Mouse (Mus musculus) heart, embryonic 16.5 days (tissue): ENCODE measurements around the gene March1. TPM values are rescaled to one million over a fixed set of nuclear protein-coding genes. Genes with fewer than 3 reads are reported as not detected.

Experiments
- ATAC-seq: fragments of 200-750 bp; cut with Nextera tagmentation; replicated peaks from 2 replicates; pipeline ENCODE4 v1.8.0; 2017; ENCODE audit warnings: moderate number of reproducible peaks; ENCODE audit not compliant: insufficient read depth, low FRiP score; ENCODE audit errors: extremely low read depth
- H3K27ac ChIP-seq: fragments of 300-500 bp; sonication (generic); 2 replicates; pipeline ENCODE4 v1.5.1; 2014; ENCODE audit warnings: mild to moderate bottlenecking, low read length, control low read depth, moderate library complexity
- H3K27me3 ChIP-seq: fragments of 300-500 bp; sonication (generic); 2 replicates; pipeline ENCODE4 v1.6.1; 2014; ENCODE audit warnings: low read length, mixed read lengths; ENCODE audit not compliant: control insufficient read depth, insufficient read depth
- H3K36me3 ChIP-seq: fragments of 300-500 bp; sonication (generic); 2 replicates; pipeline ENCODE4 v1.6.1; 2014; ENCODE audit not compliant: control insufficient read depth, insufficient read depth
- H3K4me1 ChIP-seq: fragments of 300-500 bp; sonication (generic); 2 replicates; pipeline ENCODE4 v1.6.1; 2014; ENCODE audit warnings: low read length, mixed read lengths; ENCODE audit not compliant: control insufficient read depth, insufficient read depth
- H3K4me2 ChIP-seq: fragments of 300-500 bp; sonication (generic); 2 replicates; pipeline ENCODE4 v1.6.1; 2014; ENCODE audit warnings: low read depth, mild to moderate bottlenecking, control low read depth, low read length
- H3K4me3 ChIP-seq: fragments of 300-500 bp; sonication (generic); 2 replicates; pipeline ENCODE4 v1.5.1; 2014; ENCODE audit warnings: mild to moderate bottlenecking, control low read depth, low read length
- H3K9ac ChIP-seq: fragments of 300-500 bp; sonication (generic); 2 replicates; pipeline ENCODE4 v1.6.1; 2014; ENCODE audit warnings: low read length, control low read depth
- H3K9me3 ChIP-seq: fragments of 300-500 bp; sonication (generic); replicated peaks from 2 replicates; pipeline ENCODE4 v1.6.1; 2016; ENCODE audit warnings: low read length; ENCODE audit not compliant: control insufficient read depth
- WGBS: fragments of 180-500 bp; shearing (Covaris S2); extraction: QIAGEN DNeasy Blood & Tissue Kit; methylation state at CpG from one replicate; pipeline ENCODE4 v1.1.7; 2014; 5-methylcytosine and 5-hydroxymethylcytosine counted together
- polyA plus RNA-seq: library from polyadenylated mRNA; unstranded; fragments of >200 nt; fragmentation: Nextera tagmentation; extraction: Ambion mirVana; gene quantifications from 2 replicates; pipeline ENCODE4 v1.2.1, GENCODE M21; 2015

The March1 gene
- polyA plus RNA-seq, 1 experiment from 2014 or later, result 0.62 TPM

DNA sequence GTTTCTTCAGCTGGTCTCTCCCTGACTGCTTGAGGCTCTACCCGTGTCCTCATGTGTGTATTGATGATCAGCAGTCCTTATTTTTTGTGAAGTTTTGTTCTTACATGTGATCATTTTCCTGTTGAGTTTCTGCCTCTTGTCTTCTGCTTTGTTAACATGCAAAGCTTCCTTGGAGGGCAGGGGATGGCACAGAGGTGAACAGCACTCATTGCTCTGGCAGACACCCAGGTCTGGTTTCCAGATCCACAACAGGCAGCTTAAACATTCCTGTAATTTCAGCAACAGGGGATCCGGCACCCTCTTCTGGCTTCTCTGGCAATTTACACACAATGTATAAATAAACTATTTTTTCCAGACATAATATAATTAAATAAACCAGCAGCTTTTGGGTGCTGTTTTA lies 652.4 kb downstream of the March1 start:
- ATAC-seq, result no peak
- Histone ChIP-seq H3K4me3 (no peak overlapping the region), H3K4me1 (no peaks in the 10 kb centered on the region), H3K9ac (no peak overlapping the region), H3K27me3 (no peaks in the 10 kb centered on the region), H3K9me3 (no peaks in the 10 kb centered on the region), H3K4me2 (no peak overlapping the region), H3K36me3 (no peaks in the 10 kb centered on the region), H3K27ac (no peak overlapping the region)
- whole genome bisulfite sequencing, result 66% methylated on average over 2 of the region's 2 CpGs

DNA sequence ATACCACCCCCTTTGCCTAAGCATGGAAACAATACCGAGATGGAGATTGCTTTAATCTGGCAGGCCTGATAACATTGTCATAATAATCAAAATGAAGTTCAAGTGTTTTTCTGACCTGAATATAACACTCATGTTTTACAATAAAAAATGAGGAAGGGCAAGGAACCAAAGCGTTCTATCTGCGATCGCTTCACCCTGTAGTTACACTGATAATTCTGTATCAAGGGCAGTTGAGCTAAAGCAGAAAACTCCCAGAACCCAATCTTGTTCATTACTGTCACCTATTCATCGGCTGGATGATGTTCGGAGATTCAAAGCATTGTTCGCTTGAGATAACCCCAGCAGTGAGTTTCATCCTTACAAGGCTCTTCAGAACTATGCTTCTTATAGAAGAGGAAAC lies 700.1 kb downstream of the March1 start:
- no peaks in the 10 kb centered on the region for H3K36me3 ChIP-seq
- no peak for ATAC-seq

DNA sequence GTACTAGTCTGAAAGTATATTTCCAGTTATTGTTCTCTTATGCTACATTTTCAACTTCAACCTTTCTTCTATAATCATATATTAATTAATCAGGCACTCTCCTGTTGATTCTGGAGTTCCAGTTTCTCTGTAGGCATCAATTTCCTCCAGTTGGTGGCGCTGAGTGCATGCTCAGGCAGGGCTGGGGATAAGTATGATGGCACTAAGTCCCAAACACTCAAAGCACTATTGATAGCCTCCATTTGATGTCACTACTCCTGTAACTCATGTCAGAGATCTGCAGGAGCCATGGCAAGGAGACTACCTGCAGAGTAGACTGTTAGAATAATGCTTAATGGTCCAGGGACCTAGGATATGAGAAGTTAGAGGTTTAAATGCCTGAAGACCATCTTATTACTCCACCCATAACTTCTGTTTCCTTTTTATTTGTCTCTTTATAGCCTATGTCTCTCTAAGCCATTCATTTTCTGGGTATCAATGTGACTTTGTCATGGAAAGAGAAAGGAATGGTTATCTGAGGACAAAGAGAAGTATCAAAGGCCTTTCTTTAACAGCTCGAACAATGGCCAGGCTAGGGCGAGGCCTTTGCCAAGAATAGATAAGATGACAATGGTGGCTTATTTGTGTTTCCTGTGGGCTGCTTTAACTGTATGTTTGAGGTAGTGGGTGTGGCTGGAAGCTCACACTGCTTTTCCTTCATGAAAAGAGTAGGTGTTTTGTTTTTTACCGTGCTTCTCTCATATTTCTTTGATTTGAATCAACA lies 705.5 kb downstream of the March1 start:
- no peaks in the 10 kb centered on the region for H3K4me1 ChIP-seq
- no peaks in the 10 kb centered on the region for H3K27me3 ChIP-seq
- no peaks in the 10 kb centered on the region for H3K36me3 ChIP-seq
- H3K9ac ChIP-seq, result no peak overlapping the region
- H3K4me3 ChIP-seq, result no peak overlapping the region
- H3K27ac ChIP-seq, result no peak overlapping the region
- ATAC-seq, result no peak
- H3K9me3 ChIP-seq, result no peaks in the 10 kb centered on the region
- H3K4me2 ChIP-seq, result no peak overlapping the region
- WGBS, result 42% methylated on average over 4 of the region's 4 CpGs

More for the DNA sequence above, 700.1 kb downstream of the March1 start:
- Histone ChIP-seq H3K4me2 (no peak overlapping the region), H3K27me3 (no peaks in the 10 kb centered on the region), H3K27ac (no peak overlapping the region), H3K4me1 (no peaks in the 10 kb centered on the region), H3K4me3 (no peak overlapping the region), H3K9me3 (no peaks in the 10 kb centered on the region), H3K9ac (no peak overlapping the region)
- 82% methylated on average over 7 of the region's 7 CpGs for WGBS

DNA sequence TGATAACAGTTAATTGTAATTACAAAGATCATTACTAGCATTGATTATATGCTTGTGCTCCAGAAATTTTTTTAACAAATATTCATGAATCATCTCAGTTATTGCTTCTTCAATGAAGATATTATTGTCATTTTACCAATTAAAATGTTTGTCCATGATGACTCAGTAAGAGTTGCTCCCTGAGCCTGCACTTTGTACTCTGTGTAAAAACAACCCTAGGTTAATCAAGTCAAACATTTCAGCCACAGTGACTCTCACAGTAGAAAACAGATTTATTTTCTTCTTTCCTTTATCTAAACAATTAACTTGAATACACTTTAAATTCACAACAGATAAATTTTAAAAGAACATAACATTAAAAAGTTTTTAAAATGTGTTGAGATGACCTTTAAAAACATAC lies 708.7 kb downstream of the March1 start:
- Histone ChIP-seq H3K4me2 (no peak overlapping the region), H3K9ac (no peak overlapping the region), H3K4me3 (no peak overlapping the region), H3K27me3 (no peaks in the 10 kb centered on the region), H3K36me3 (no peaks in the 10 kb centered on the region), H3K27ac (no peak overlapping the region), H3K9me3 (no peaks in the 10 kb centered on the region), H3K4me1 (no peaks in the 10 kb centered on the region)
- no peak for ATAC-seq

DNA sequence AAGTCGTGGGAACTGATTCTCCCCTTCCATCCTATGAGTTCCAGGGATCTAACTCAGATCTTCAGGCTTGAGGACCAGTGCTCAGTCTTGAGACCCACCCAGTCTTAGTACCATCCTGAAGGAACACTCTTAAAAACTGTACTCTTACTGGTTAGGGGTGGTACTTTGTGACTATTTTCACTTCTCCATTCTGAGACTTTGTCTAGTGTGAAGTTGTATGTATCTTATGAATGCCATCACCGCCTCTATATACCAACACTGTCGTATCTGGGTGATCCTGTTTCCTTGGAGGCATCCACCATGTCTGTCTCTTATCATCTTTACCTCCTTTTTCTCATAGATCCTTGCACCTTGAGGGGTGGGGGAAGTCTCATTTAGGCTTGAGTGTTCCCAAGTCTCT lies 714.5 kb downstream of the March1 start:
- no peaks in the 10 kb centered on the region for H3K27me3 ChIP-seq
- no peak overlapping the region for H3K9ac ChIP-seq
- H3K4me1 ChIP-seq, result no peaks in the 10 kb centered on the region
- H3K9me3 ChIP-seq, result no peaks in the 10 kb centered on the region
- no peak overlapping the region for H3K4me2 ChIP-seq
- no peaks in the 10 kb centered on the region for H3K36me3 ChIP-seq
- no peak for ATAC-seq
- no peak overlapping the region for H3K27ac ChIP-seq
- WGBS, result 72% methylated on average over 3 of the region's 3 CpGs
- H3K4me3 ChIP-seq, result no peak overlapping the region

DNA sequence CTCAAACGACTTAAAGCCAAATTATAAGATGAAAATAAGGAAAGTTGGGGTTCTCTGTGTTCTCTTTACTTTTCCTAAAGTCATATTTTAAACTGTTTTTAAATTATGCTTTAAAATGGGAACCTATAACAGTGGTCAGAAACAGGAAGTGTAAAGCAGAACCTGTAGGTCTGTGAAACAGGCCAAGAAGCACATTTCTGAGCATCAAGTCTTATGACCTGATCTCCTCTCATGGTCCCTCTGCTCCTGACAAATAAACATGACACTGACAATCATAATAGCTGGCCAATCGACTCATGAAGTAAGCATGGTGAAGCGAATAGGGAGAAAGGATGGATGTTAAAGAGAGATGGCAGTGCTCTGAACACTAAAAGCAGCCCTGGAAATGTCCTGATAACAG lies 716.6 kb downstream of the March1 start:
- H3K9me3 ChIP-seq, result no peaks in the 10 kb centered on the region
- H3K4me1 ChIP-seq, result no peaks in the 10 kb centered on the region
- WGBS, result 64% methylated on average over 3 of the region's 3 CpGs
- H3K4me2 ChIP-seq, result no peak overlapping the region
- no peak overlapping the region for H3K27ac ChIP-seq
- no peak overlapping the region for H3K9ac ChIP-seq
- no peak for ATAC-seq
- H3K4me3 ChIP-seq, result no peak overlapping the region
- no peaks in the 10 kb centered on the region for H3K36me3 ChIP-seq
- no peaks in the 10 kb centered on the region for H3K27me3 ChIP-seq

DNA sequence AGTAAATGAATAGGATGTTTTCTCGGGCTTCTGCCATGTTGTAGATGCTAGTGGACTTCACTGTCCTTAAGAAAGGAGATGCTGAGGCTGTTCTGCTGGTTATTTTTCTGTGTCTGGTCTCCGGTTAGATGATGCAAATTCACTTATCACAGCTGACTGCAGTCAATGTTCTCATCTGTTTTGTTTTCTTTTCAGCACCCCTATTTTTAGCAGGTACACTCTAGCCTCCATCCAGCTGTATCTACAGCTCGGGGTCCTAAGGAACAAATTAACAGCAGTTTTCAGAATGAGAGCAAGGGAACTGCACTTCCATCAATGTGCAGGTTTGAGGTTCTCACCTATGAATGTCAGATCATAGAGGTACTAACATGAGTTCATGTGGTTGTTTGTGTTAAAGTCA lies 721.9 kb downstream of the March1 start:
- Histone ChIP-seq H3K4me2 (no peak overlapping the region), H3K4me3 (no peak overlapping the region), H3K9me3 (no peaks in the 10 kb centered on the region), H3K27me3 (no peaks in the 10 kb centered on the region), H3K9ac (no peak overlapping the region), H3K27ac (no peak overlapping the region), H3K4me1 (no peaks in the 10 kb centered on the region), H3K36me3 (no peaks in the 10 kb centered on the region)
- 47% methylated on average over 3 of the region's 3 CpGs for WGBS
- ATAC-seq, result no peak

DNA sequence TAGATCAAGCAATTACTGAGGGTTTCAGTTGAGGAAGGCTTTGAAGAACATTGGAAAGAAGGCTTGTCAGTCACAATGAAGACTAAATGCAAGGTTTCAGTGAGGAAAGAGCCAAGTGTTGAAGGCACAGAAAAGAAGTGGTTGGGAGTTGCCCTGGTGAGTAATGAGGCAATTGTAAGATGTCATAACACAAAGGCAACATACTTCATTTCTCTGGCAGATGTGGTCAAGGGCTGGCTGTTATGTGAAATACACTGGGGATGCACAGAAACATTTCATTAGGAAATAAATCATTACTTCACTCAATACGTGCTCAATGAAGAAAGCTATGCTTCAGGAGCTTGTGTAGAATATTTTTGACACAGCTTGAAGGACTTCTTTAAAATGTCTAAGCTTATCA lies 725.2 kb downstream of the March1 start:
- WGBS, result 70% methylated on average over 1 of the region's 1 CpGs
- Histone ChIP-seq H3K27ac (no peak overlapping the region), H3K4me1 (no peaks in the 10 kb centered on the region)

DNA sequence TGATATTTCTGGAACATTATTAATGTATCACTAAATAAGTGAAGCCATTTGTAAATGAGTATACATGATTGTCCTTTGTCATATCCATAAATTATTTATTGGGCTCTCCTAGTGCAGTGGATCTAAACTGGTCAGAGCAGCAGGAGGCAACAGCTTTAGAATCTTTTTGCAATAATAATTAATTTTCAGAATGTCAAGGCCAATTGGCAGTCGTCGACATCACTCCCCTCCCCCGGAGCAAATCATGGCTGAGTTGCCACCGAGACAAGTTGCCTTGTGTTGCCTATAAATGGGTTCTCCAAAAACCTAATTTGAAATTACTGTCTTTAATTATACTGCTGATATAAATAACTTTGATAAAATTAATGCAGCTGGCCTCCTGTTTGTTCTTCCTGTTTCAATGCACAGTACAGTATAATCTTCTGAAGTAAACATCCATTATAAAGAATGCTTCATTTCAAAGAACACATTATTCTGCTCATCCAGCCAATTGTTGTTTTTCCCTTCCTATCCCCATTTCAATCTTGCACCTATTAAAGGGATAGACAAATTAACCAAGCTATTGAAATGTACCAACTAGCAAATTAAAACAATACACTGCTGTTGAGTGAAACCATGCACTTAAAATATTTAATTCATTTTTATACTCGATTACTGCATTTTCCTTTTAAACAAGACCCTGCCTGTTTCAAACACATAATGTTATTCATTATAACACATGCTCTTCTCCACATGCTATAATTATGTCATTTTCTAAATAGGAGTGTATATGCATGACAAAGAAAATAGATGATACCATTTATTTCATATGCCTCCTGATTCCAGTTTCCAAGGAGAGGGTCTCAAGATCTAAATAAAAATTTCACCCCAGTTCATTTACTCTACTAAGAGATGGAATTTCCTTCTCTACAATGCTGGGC lies 745.4 kb downstream of the March1 start:
- no peak for ATAC-seq
- no peak overlapping the region for H3K27ac ChIP-seq
- no peaks in the 10 kb centered on the region for H3K9me3 ChIP-seq

More for the DNA sequence above, 725.2 kb downstream of the March1 start:
- no peaks in the 10 kb centered on the region for H3K9me3 ChIP-seq
- ATAC-seq, result no peak
- no peak overlapping the region for H3K4me3 ChIP-seq
- H3K36me3 ChIP-seq, result no peaks in the 10 kb centered on the region
- H3K4me2 ChIP-seq, result no peak overlapping the region
- H3K9ac ChIP-seq, result no peak overlapping the region
- no peaks in the 10 kb centered on the region for H3K27me3 ChIP-seq

More for the DNA sequence above, 745.4 kb downstream of the March1 start:
- H3K4me2 ChIP-seq, result no peak overlapping the region
- H3K9ac ChIP-seq, result no peak overlapping the region
- H3K36me3 ChIP-seq, result no peaks in the 10 kb centered on the region
- H3K4me1 ChIP-seq, result no peaks in the 10 kb centered on the region
- WGBS, result 83% methylated on average over 5 of the region's 5 CpGs
- no peaks in the 10 kb centered on the region for H3K27me3 ChIP-seq
- no peak overlapping the region for H3K4me3 ChIP-seq
